Mouse (Mus musculus) MEL (cell line): ENCODE measurements at regions not wholly inside any gene's neighbourhood (a gene's known extent, or its start where the extent isn't known, plus 50 kb on each side); places are given as distances from the start of the nearest gene placed in this dataset.

ENCODE experiments used
- DNase-seq: peaks from one replicate; pipeline ENCODE4 v3.0.0; 2011; ENCODE audit warnings: low read depth, low spot score
- H3K27ac ChIP-seq: 2 replicates; pipeline ENCODE4 v1.5.1; 2012; ENCODE audit warnings: low read depth, mild to moderate bottlenecking, control low read depth, low read length, moderate library complexity; ENCODE audit not compliant: control insufficient read depth
- H3K27me3 ChIP-seq, 2 experiments: fragments of 150-350 bp in 1 of 2; sonication (generic) in 1 of 2; 2 replicates each; pipeline ENCODE4 v1.6.1; 2012; ENCODE audit warnings: low read length in 2 of 2, mild to moderate bottlenecking in 2 of 2, improper control_type of control experiment in 1 of 2, moderate library complexity in 1 of 2; ENCODE audit not compliant: insufficient read depth in 2 of 2, control insufficient read depth in 1 of 2
- H3K36me3 ChIP-seq, 2 experiments: 2 replicates each; pipeline ENCODE4 v1.6.1; 2012 to 2014; ENCODE audit warnings: low read length in 2 of 2, improper control_type of control experiment in 1 of 2, inconsistent platforms in 1 of 2, mild to moderate bottlenecking in 1 of 2; ENCODE audit not compliant: insufficient read depth in 2 of 2, control insufficient read depth in 1 of 2
- H3K4me1 ChIP-seq, 2 experiments: fragments of 150-350 bp in 1 of 2; sonication (generic) in 1 of 2; 2 replicates each; pipeline ENCODE4 v1.6.1; 2012; ENCODE audit warnings: low read length in 2 of 2, improper control_type of control experiment in 1 of 2, mild to moderate bottlenecking in 1 of 2; ENCODE audit not compliant: insufficient read depth in 2 of 2, control insufficient read depth in 1 of 2
- H3K4me3 ChIP-seq, 2 experiments: fragments of 150-350 bp in 1 of 2; sonication (generic) in 1 of 2; 2 replicates each; pipeline ENCODE4 v1.5.1; 2012; ENCODE audit warnings: low read depth in 2 of 2, low read length in 2 of 2, mild to moderate bottlenecking in 2 of 2, moderate library complexity in 2 of 2, control low read depth in 1 of 2, improper control_type of control experiment in 1 of 2; ENCODE audit not compliant: control insufficient read depth in 1 of 2, insufficient read depth in 1 of 2
- H3K79me2 ChIP-seq: 2 replicates; pipeline ENCODE4 v1.6.1; 2012; ENCODE audit warnings: mild to moderate bottlenecking, low read length, moderate library complexity; ENCODE audit not compliant: control insufficient read depth, poor library complexity, insufficient read depth
- H3K9ac ChIP-seq: 2 replicates; pipeline ENCODE4 v1.6.1; 2012; ENCODE audit warnings: low read depth, mild to moderate bottlenecking, control low read depth, low read length, moderate library complexity; ENCODE audit not compliant: control insufficient read depth, poor library complexity, severe bottlenecking
- H3K9me3 ChIP-seq: fragments of 150-350 bp; sonication (generic); replicated peaks from 2 replicates; pipeline ENCODE4 v1.6.1; 2012; ENCODE audit warnings: mild to moderate bottlenecking, low read length, improper control_type of control experiment, moderate library complexity; ENCODE audit not compliant: insufficient read depth
- CHD2 ChIP-seq: IDR thresholded peaks from 2 replicates; pipeline ENCODE4 v1.6.1; 2011; ENCODE audit warnings: low read length, improper control_type of control experiment
- CTCF ChIP-seq, 3 experiments: IDR thresholded peaks in 2 of 3; conservative IDR thresholded peaks in 1 of 3; 2 replicates each; pipeline ENCODE4 v1.5.1; 2011 to 2012; ENCODE audit warnings: low read length in 3 of 3, low read depth in 2 of 3, mild to moderate bottlenecking in 2 of 3, improper control_type of control experiment in 1 of 3, inconsistent platforms in 1 of 3, mixed read lengths in 1 of 3, moderate library complexity in 1 of 3; ENCODE audit not compliant: control insufficient read depth in 1 of 3, insufficient read depth in 1 of 3, poor library complexity in 1 of 3, severe bottlenecking in 1 of 3
- ELF1 ChIP-seq: IDR thresholded peaks from 2 replicates; pipeline ENCODE4 v1.6.1; 2014; ENCODE audit warnings: low read depth, mild to moderate bottlenecking, inconsistent platforms, low read length, improper control_type of control experiment, moderate library complexity
- EP300 ChIP-seq, 2 experiments: IDR thresholded peaks; 2 replicates each; pipeline ENCODE4 v1.6.1; 2011; ENCODE audit warnings: improper control_type of control experiment in 2 of 2, low read length in 2 of 2, low read depth in 1 of 2, mild to moderate bottlenecking in 1 of 2
- GABPA ChIP-seq: IDR thresholded peaks from 2 replicates; pipeline ENCODE4 v1.6.1; 2012; ENCODE audit warnings: low read depth, mild to moderate bottlenecking, inconsistent platforms, low read length, improper control_type of control experiment, moderate library complexity
- GATA1 ChIP-seq: IDR thresholded peaks from 2 replicates; pipeline ENCODE4 v1.6.1; 2011; ENCODE audit warnings: low read depth, low read length, improper control_type of control experiment
- KAT2A ChIP-seq: conservative IDR thresholded peaks from 2 replicates; pipeline ENCODE4 v1.6.1; 2012; ENCODE audit warnings: low read depth, low read length, improper control_type of control experiment, inconsistent platforms
- MAX ChIP-seq: IDR thresholded peaks from 2 replicates; pipeline ENCODE4 v1.6.1; 2011; ENCODE audit warnings: low read length, improper control_type of control experiment
- MEF2A ChIP-seq: IDR thresholded peaks from 2 replicates; pipeline ENCODE4 v1.6.1; 2014; ENCODE audit warnings: low read depth, mild to moderate bottlenecking, inconsistent platforms, low read length, improper control_type of control experiment; ENCODE audit not compliant: poor library complexity, insufficient replicate concordance, severe bottlenecking; ENCODE audit errors: extremely low read depth
- MXI1 ChIP-seq: IDR thresholded peaks from 2 replicates; pipeline ENCODE4 v1.6.1; 2011; ENCODE audit warnings: mild to moderate bottlenecking, low read depth, low read length, improper control_type of control experiment
- MYB ChIP-seq: IDR thresholded peaks from 2 replicates; pipeline ENCODE4 v1.6.1; 2011; ENCODE audit warnings: mild to moderate bottlenecking, low read depth, low read length, improper control_type of control experiment
- MYC ChIP-seq: IDR thresholded peaks from 2 replicates; pipeline ENCODE4 v1.6.1; 2011; ENCODE audit warnings: low read depth, mild to moderate bottlenecking, low read length, improper control_type of control experiment, moderate library complexity
- POLR2AphosphoS2 ChIP-seq: IDR thresholded peaks from 2 replicates; pipeline ENCODE4 v1.6.1; 2011; ENCODE audit warnings: low read length, improper control_type of control experiment
- POLR2AphosphoS5 ChIP-seq: IDR thresholded peaks from 2 replicates; pipeline ENCODE4 v1.6.1; 2012; ENCODE audit warnings: low read depth, borderline replicate concordance, mild to moderate bottlenecking, inconsistent platforms, low read length, moderate library complexity, mixed read lengths
- RAD21 ChIP-seq: IDR thresholded peaks from 2 replicates; pipeline ENCODE4 v1.6.1; 2011; ENCODE audit warnings: mild to moderate bottlenecking, low read depth, low read length, improper control_type of control experiment
- RCOR1 ChIP-seq: IDR thresholded peaks from 2 replicates; pipeline ENCODE4 v1.6.1; 2012; ENCODE audit warnings: low read depth, mild to moderate bottlenecking, inconsistent platforms, low read length, improper control_type of control experiment
- SIN3A ChIP-seq: IDR thresholded peaks from 2 replicates; pipeline ENCODE4 v1.6.1; 2012; ENCODE audit warnings: low read length, improper control_type of control experiment, inconsistent platforms
- SMC3 ChIP-seq: IDR thresholded peaks from 2 replicates; pipeline ENCODE4 v1.6.1; 2011; ENCODE audit warnings: low read depth, low read length, improper control_type of control experiment
- USF2 ChIP-seq, 2 experiments: IDR thresholded peaks; 2 replicates each; pipeline ENCODE4 v1.6.1; 2011 to 2012; ENCODE audit warnings: improper control_type of control experiment in 2 of 2, low read length in 2 of 2, borderline replicate concordance in 1 of 2, inconsistent platforms in 1 of 2, low read depth in 1 of 2, mild to moderate bottlenecking in 1 of 2; ENCODE audit not compliant: insufficient read depth in 1 of 2
- ZC3H11A ChIP-seq: IDR thresholded peaks from 2 replicates; pipeline ENCODE4 v1.6.1; 2012; ENCODE audit warnings: low read depth, mild to moderate bottlenecking, inconsistent platforms, low read length, improper control_type of control experiment
- ZKSCAN1 ChIP-seq: IDR thresholded peaks from 2 replicates; pipeline ENCODE4 v1.6.1; 2012; ENCODE audit warnings: low read depth, mild to moderate bottlenecking, inconsistent platforms, low read length, improper control_type of control experiment, moderate library complexity

DNA sequence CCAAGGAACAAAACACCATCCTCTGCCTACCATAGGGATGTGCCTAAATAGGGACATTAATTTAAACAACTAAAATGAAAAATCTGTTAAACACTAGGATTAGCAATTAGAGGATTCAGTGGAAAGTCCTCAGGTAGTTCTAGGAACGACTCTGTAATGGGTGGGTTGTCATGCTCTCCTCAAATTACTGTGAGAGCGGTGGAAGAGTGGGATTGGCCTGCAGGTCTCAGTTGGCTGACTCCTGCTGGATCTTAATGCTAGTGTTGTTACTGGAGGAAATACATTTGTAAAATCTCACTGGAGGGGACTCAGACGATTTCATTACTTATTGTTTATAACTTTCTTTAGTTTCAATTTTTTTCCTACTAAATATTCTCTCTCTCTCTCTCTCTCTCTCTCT lies 525.6 kb upstream of the 4930452B06Rik start:
- no peak overlapping the region for H3K4me3 ChIP-seq

DNA sequence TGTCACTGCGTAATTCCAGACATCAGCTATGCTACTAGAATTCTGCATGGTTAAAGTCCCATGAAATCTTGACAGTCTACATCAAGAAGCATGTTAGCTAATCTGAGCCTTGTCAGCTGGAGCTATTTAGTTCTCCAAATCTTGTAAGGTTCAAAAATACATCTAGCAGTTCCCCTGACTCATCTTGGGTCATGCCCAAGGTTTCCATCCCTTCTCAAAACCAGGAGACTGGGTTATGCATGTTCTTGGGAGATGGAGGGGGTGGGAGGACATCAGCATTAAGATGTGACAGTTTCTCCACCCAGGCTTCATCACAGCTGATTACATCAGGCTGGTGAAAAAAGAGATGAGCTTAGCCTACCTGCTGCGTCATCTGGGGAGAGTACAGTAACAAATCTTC lies 495.3 kb upstream of the 4930452B06Rik start:
- no peak overlapping the region for H3K9ac ChIP-seq
- no peak overlapping the region for H3K27ac ChIP-seq
- no peaks in the 10 kb centered on the region for H3K27me3 ChIP-seq
- H3K79me2 ChIP-seq, result no peaks in the 10 kb centered on the region
- H3K36me3 ChIP-seq, result no peaks in the 10 kb centered on the region
- no peak for TF ChIP-seq SIN3A
- TF ChIP-seq RCOR1, result no peak
- TF ChIP-seq MXI1, result no peak
- TF ChIP-seq MAX, result no peak
- no peak for TF ChIP-seq GATA1
- DNase-seq, result no peak
- H3K4me1 ChIP-seq, result no peaks in the 10 kb centered on the region
- H3K9me3 ChIP-seq, result no peaks in the 10 kb centered on the region
- no peak overlapping the region for H3K4me3 ChIP-seq

More for the DNA sequence above, 525.6 kb upstream of the 4930452B06Rik start:
- no peak overlapping the region for H3K27ac ChIP-seq
- DNase-seq, result no peak
- H3K27me3 ChIP-seq, result no peaks in the 10 kb centered on the region
- no peaks in the 10 kb centered on the region for H3K4me1 ChIP-seq
- TF ChIP-seq ZC3H11A (no peak), GATA1 (no peak), MYC (no peak), GABPA (no peak), EP300 (IDR thresholded peaks at IDR 0.05; ENCODE audit: low read depth in 1 of 2, low read length in 2 of 2) (no peak), KAT2A (no peak), SMC3 (no peak), POLR2AphosphoS5 (no peak), SIN3A (no peak), ELF1 (no peak), ZKSCAN1 (no peak), USF2 (IDR thresholded peaks at IDR 0.05; ENCODE audit: borderline replicate concordance in 1 of 2, insufficient read depth in 1 of 2, low read depth in 1 of 2, low read length in 2 of 2) (no peak), MEF2A (no peak), RAD21 (no peak), CTCF (IDR thresholded peaks at IDR 0.05 in 2 of 3, conservative IDR thresholded peaks at IDR 0.05 in 1 of 3; ENCODE audit: control insufficient read depth in 1 of 3, insufficient read depth in 1 of 3, low read depth in 2 of 3, low read length in 3 of 3, poor library complexity in 1 of 3, severe bottlenecking in 1 of 3) (no peak), CHD2 (no peak), MYB (no peak), POLR2AphosphoS2 (no peak)
- H3K9ac ChIP-seq, result no peak overlapping the region
- no peaks in the 10 kb centered on the region for H3K36me3 ChIP-seq
- H3K79me2 ChIP-seq, result no peaks in the 10 kb centered on the region
- no peaks in the 10 kb centered on the region for H3K9me3 ChIP-seq
